Mouse (Mus musculus): Measurements from ENCODE around the gene Epb42. TPM values are rescaled to one million over a fixed set of nuclear protein-coding genes. Genes with fewer than 3 reads are reported as not detected.
"Not testable (repeated sequence)": the region's sequence is repeated elsewhere in the genome, so short reads cannot be mapped to it uniquely, and the experiment has no call there.

Gene Epb42
- polyA plus RNA-seq, 1 experiment = 0.75 TPM

DNA sequence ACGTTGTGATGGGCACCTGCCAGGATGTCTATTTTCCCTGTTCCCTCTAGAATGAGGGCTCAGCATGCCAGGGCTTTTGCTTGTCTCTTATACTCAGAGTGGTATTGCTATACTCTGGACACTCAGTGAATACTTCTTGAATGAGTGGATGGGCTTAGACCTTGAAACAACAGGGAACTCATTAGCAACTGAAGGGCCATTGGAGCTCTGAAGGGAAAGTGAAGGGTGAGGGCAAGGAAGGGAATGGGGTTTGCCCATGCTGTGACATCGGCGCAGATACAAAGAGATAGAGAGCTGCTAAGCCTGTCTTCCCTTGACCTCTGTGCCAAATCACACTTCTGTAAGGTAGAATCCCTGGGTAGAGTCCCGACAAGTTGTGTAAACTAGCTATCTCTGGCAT lies 8.8 kb upstream of the Epb42 start:
- no peak for TF ChIP-seq POLR2A (IDR thresholded peaks at IDR 0.05; ENCODE audit: borderline replicate concordance, extremely low read depth, insufficient read depth, insufficient read length, poor library complexity, severe bottlenecking)
- TF ChIP-seq CTCF (IDR thresholded peaks at IDR 0.05; ENCODE audit: borderline replicate concordance, extremely low read depth, insufficient read depth, insufficient read length) = no peak
- no peak for DNase-seq (ENCODE audit: low read depth)

DNA sequence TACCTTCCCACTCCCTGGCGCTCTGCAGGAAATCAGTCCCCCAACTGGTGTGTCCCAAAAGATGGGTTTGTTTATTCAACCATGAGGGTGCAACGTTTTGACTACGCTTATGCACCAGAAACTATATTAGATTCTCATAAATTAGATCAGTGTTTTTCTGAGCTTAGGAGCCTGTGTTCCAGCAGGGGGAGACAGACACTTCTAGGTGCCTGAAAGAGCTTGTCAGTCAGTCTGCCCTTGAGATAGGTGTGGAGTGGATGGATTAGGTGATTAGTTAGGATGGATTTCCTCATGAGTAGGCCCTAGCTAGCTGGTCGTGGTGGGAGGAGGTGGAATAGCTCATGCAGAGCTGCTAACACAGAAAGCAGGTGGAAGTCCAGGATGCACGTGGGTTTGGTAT lies 4.2 kb upstream of the Epb42 start:
- peak; percentile 55; the same call in 1 of the 2 replicates for TF ChIP-seq CTCF (IDR thresholded peaks at IDR 0.05; ENCODE audit: borderline replicate concordance, extremely low read depth, insufficient read depth, insufficient read length)
- no peak for TF ChIP-seq POLR2A (IDR thresholded peaks at IDR 0.05; ENCODE audit: borderline replicate concordance, extremely low read depth, insufficient read depth, insufficient read length, poor library complexity, severe bottlenecking)
- peak; percentile 56 for DNase-seq (ENCODE audit: low read depth)

- no peak for DNase-seq (ENCODE audit: low read depth)
Measured at GRCm38 (mm10) chr2:121039382-121039781, 2.5 kb upstream of the Epb42 start.

DNA sequence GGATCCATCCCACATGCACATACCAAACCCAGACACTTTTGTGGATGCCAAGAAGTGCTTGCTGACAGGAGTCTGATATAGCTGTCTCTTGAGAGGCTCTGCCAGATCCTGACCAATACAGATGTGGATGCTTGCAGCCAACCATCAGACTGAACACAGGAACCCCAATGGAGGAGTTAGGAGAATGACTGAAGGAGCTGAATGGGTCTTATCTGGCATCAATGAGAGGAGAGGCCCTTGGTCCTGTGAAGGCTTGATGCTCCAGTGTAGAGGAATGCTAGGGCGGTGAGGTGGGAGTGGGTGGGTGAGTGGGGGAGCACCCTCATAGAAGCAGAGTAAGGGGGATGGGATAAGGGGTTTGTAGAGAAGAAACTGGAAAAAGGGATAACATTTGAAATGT lies 2.0 kb upstream of the Epb42 start:
- not testable (repeated sequence) for DNase-seq (ENCODE audit: low read depth)

More at GRCm38 (mm10) chr2:121039382-121039781, 2.5 kb upstream of the Epb42 start:
- TF ChIP-seq CTCF (IDR thresholded peaks at IDR 0.05; ENCODE audit: borderline replicate concordance, extremely low read depth, insufficient read depth, insufficient read length) = no peak
- TF ChIP-seq POLR2A (IDR thresholded peaks at IDR 0.05; ENCODE audit: borderline replicate concordance, extremely low read depth, insufficient read depth, insufficient read length, poor library complexity, severe bottlenecking) = no peak

DNA sequence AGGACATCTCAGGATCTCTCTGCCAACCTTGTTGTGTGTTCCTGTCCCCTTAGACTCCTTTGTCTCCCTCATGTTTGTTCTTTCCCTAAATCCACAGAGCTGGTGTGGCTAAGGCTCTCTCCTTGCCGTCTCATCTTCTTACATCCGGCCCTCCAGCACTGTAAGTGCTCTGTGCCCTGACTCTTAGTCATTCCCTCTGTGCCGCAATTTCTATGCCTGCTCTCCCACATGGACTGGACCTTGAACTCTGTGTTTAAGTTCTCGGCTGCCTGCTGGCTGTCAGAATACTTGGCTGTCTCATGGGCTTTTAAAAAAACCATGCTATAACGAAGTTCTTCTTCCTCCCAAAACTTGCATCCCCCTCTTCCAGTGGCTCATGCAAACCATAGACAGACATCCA lies 14.0 kb downstream of the Epb42 start:
- DNase-seq (ENCODE audit: low read depth) = no peak
- no peak for TF ChIP-seq CTCF (IDR thresholded peaks at IDR 0.05; ENCODE audit: borderline replicate concordance, extremely low read depth, insufficient read depth, insufficient read length)
- TF ChIP-seq POLR2A (IDR thresholded peaks at IDR 0.05; ENCODE audit: borderline replicate concordance, extremely low read depth, insufficient read depth, insufficient read length, poor library complexity, severe bottlenecking) = no peak

GRCm38 (mm10) chr2:121017151-121017550 lies 19.7 kb downstream of the Epb42 start:
- no peak for DNase-seq (ENCODE audit: low read depth)
- TF ChIP-seq CTCF (IDR thresholded peaks at IDR 0.05; ENCODE audit: borderline replicate concordance, extremely low read depth, insufficient read depth, insufficient read length) = no peak
- no peak for TF ChIP-seq POLR2A (IDR thresholded peaks at IDR 0.05; ENCODE audit: borderline replicate concordance, extremely low read depth, insufficient read depth, insufficient read length, poor library complexity, severe bottlenecking)

GRCm38 (mm10) chr2:121016226-121016625 lies 20.6 kb downstream of the Epb42 start:
- no peak for TF ChIP-seq POLR2A (IDR thresholded peaks at IDR 0.05; ENCODE audit: borderline replicate concordance, extremely low read depth, insufficient read depth, insufficient read length, poor library complexity, severe bottlenecking)
- no peak for TF ChIP-seq CTCF (IDR thresholded peaks at IDR 0.05; ENCODE audit: borderline replicate concordance, extremely low read depth, insufficient read depth, insufficient read length)
- no peak for DNase-seq (ENCODE audit: low read depth)

DNA sequence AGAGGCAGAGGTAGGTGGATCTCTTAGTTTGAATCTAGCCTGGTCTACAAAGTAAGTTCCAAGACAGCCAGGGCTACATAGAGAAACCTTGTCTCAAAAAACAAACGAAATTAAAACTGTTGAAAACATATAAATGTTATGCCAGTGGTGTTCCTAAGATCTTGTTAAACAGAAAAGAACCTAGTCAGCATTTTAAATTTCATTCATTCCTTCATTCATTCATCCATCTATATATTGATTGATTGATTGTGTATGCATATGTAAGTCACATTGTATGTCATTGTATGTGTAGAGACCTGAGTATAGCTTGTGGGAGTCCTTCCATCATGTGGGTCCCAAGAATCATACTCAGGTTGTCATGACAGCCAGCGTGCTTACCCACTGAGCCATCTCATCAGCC lies 21.4 kb downstream of the Epb42 start:
- no peak for DNase-seq (ENCODE audit: low read depth)
- TF ChIP-seq POLR2A (IDR thresholded peaks at IDR 0.05; ENCODE audit: borderline replicate concordance, extremely low read depth, insufficient read depth, insufficient read length, poor library complexity, severe bottlenecking) (no peak), CTCF (IDR thresholded peaks at IDR 0.05; ENCODE audit: borderline replicate concordance, extremely low read depth, insufficient read depth, insufficient read length) (no peak)

DNA sequence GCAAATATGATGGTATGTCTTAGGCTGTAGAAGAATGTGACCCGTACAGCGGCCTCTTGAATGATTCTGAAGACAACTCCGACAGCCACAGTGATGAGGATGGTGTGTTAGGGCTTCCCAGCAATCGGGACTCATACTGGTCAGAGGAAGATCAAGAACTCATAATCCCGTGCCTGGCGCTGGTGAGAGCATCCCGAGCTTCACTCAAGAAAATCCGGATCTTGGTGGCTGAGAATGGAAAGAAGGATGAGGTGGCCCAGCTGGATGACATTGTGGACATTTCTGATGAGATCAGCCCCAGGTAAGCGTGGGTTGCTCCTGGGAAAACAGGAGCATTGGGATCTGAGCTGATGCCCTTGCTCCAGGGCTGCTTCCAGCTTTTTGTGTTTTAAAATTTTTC lies 24.2 kb downstream of the Epb42 start:
- DNase-seq (ENCODE audit: low read depth) = no peak

DNA sequence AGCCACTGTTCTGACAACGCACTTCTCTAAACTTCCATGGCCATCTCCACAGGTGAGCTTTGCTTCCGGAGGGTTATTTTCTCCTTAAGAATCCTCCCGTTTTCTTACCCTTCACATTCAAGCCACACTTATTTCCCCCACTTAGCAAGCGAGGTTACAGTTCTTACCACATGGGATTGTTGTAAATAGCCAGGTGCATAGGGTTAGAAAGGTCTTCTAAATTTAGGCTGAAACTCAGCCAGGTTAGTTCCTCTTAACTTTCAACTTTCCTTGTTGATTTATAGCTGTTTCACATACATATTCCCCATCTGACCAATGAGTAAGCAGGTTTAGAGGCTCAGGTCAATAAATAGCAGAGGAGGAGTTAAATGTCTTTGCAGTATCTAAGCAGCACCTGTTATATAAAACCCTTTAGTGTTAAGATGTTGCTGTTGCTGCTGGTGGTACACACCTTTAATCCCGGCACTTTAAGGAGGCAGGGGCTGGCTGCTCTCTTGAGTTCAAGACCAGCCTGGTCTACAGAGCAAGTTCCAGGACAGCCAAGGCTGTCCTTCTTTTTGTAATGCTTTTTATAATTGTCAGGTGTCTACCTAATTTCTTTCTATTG lies 27.7 kb downstream of the Epb42 start:
- no peak for TF ChIP-seq POLR2A (IDR thresholded peaks at IDR 0.05; ENCODE audit: borderline replicate concordance, extremely low read depth, insufficient read depth, insufficient read length, poor library complexity, severe bottlenecking)
- TF ChIP-seq CTCF (IDR thresholded peaks at IDR 0.05; ENCODE audit: borderline replicate concordance, extremely low read depth, insufficient read depth, insufficient read length) = no peak
- DNase-seq (ENCODE audit: low read depth) = no peak

More for the DNA sequence above, 24.2 kb downstream of the Epb42 start:
- TF ChIP-seq POLR2A (IDR thresholded peaks at IDR 0.05; ENCODE audit: borderline replicate concordance, extremely low read depth, insufficient read depth, insufficient read length, poor library complexity, severe bottlenecking) (no peak), CTCF (IDR thresholded peaks at IDR 0.05; ENCODE audit: borderline replicate concordance, extremely low read depth, insufficient read depth, insufficient read length) (no peak)

DNA sequence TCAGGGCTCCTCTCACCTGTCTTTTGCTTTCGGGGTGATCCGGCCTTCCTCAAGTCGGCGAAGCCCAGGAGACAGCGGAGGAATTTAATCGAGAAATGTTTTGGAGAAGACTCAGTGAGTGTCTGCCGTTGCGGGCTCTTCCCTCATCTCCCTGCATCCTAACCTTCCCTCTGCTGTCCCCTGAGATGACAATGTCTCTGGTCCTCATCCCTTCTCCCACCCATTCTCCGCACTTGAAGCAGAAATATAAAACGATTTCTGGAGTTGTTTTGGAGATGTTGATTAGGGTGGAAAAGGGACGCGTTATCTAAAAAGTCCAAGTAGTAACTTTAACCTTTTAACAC lies 28.2 kb downstream of the Epb42 start:
- DNase-seq (ENCODE audit: low read depth) = no peak

GRCm38 (mm10) chr2:121007925-121008663 lies 28.8 kb downstream of the Epb42 start, which contains the start of gene Ccndbp1:
Gene Ccndbp1, plus strand, starts transcription at chr2:121008403.
- DNase-seq (ENCODE audit: low read depth) = peak; percentile 96
- no peak for TF ChIP-seq CTCF (IDR thresholded peaks at IDR 0.05; ENCODE audit: borderline replicate concordance, extremely low read depth, insufficient read depth, insufficient read length)
- TF ChIP-seq POLR2A (IDR thresholded peaks at IDR 0.05; ENCODE audit: borderline replicate concordance, extremely low read depth, insufficient read depth, insufficient read length, poor library complexity, severe bottlenecking) = peak; percentile 54; the same call in 1 of the 2 replicates

More for the DNA sequence above, 28.2 kb downstream of the Epb42 start:
- TF ChIP-seq POLR2A (IDR thresholded peaks at IDR 0.05; ENCODE audit: borderline replicate concordance, extremely low read depth, insufficient read depth, insufficient read length, poor library complexity, severe bottlenecking) (no peak), CTCF (IDR thresholded peaks at IDR 0.05; ENCODE audit: borderline replicate concordance, extremely low read depth, insufficient read depth, insufficient read length) (no peak)
